Mouse (Mus musculus) brain, embryonic 18.5 days (tissue): ENCODE data around the gene Axin1.
A peak's percentile ranks its signal among the peaks of the same experiment; 100 is the strongest.
"Not testable (repeated sequence)": the region's sequence is repeated elsewhere in the genome, so short reads cannot be mapped to it uniquely, and the experiment has no call there.

Experiments used
- DNase-seq: peaks from one replicate; pipeline ENCODE4 v3.0.0-alpha.2; 2012; ENCODE audit warnings: low read depth, low spot score

Gene Axin1

GRCm38 (mm10) chr17:26138239-26138836, at the start of gene Axin1:
Axin1 (plus strand) TSS chr17:26138688.
- peak; percentile 90 for DNase-seq

DNA sequence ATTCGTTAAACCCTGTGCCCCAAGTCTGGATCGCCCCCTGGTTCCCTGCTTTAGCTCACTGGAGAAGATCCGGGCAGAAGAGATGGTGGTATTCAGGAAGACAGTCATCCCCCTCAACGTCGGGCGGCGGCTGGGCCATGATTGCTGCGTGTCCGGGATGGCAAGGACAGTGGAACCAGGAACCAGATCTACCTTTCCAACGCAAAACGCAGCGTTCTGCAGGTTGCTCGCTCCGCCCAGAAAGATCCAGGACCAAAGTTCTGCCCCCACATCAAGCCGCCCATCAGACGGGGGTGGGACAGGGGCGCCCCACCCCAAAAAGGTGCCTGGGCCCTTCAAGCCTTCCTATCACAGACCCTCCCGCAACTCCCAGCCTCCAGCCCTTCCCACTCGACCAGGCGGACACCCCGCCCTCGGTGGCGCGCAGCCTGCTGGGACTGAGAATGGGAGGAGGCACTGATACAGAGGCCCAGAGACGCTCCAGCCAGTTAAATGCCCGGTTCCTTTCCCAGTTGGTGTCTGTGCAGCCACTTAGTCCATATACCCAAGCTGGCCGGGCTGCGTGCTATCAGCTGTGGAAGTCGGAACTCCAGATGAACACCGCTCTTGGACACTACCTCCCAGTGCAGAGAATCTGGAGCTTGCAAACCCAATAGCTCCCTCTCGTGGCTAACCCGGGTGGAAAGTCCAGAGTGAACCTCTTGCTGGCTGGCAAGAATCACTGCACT, 48.4 kb upstream of the Axin1 start, which contains the start of gene Decr2:
Gene Decr2 (minus strand): TSS at position 433 of the 728 bp plus-strand sequence.
- DNase-seq: peak; percentile 84

GRCm38 (mm10) chr17:26094531-26095110, 43.9 kb upstream of the Axin1 start:
- no peak for DNase-seq

- DNase-seq: no peak
Measured at GRCm38 (mm10) chr17:26095121-26095740, 43.3 kb upstream of the Axin1 start, which contains the start of gene Nme4. Nme4 (minus strand) TSS chr17:26095602.

DNA sequence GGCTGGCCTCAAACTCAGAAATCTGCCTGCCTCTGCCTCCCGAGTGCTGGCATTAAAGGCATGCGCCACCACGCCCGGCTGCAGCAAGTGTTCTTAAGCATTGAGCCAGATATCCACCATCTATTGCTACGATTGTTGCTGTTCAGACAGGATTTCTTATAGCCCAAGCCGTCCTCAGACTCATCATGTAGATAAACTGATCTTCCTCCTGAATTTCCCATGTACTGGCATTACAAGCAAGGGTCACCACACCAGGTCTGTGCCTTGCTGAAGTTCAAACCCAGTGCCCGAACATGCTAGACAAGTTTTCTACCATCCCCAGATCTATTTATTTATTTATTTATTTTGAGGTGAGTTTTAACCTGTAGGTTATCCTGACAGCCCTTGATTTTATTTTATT, 40.0 kb upstream of the Axin1 start:
- DNase-seq: no peak

DNA sequence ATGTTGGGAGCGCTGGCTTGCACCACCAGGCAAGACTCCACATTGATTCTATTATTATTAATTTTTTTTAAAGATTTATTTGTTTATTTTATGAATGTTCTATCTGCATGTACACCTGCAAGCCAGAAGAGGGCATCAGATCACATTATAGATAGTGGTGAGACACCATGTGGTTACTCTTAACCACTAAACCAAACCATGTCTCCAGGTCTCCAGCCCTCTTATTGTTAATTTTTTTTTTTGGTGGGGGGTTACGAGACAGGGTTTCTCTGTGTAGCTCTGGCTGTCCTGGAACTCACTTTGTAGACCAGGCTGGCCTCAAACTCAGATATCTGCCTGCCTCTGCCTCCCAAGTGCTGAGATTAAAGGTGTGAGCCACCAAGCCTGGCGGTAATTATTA, 39.2 kb upstream of the Axin1 start:
- not testable (repeated sequence) for DNase-seq

DNA sequence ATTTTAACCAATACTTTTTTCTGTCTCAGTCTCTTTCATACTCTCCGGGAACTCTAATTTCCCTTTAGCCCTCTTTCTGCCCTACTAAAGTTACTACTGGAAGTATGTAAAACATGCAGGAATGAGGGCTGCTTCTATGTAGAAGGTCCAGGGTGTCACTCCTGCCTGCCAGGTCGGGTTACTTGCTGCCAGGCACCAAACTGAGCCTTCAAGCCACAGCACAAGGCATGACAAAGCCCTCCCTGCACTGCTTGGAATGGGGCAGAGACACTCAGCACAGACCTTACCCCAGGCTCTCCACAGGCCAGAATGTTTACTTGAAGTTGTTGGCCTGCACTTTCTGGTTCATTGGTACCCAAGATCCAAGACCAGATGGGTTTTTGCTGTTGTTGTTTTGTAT, 38.3 kb upstream of the Axin1 start:
- DNase-seq: no peak

DNA sequence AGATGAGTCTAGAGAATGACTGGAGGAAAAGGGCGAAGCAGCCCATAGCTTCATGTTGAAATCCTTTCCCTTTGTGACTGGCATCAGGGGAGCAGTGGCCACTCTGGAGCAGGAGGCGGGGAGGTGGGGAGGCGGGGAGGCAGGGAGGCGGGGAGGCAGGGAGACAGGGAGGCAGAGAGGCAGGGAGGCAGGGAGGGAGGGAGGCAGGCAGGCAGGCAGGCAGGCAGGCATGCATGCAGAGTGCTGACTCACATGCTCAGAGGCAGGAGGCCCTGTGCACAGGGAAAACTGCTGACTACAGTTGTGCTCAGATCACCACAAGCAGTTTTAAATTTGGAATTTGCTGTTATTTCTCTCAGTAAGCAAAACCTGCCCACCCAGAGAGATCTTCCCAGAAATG, 37.0 kb upstream of the Axin1 start:
- DNase-seq: no peak

- no peak for DNase-seq
Measured at GRCm38 (mm10) chr17:26105619-26106018, 32.9 kb upstream of the Axin1 start.

DNA sequence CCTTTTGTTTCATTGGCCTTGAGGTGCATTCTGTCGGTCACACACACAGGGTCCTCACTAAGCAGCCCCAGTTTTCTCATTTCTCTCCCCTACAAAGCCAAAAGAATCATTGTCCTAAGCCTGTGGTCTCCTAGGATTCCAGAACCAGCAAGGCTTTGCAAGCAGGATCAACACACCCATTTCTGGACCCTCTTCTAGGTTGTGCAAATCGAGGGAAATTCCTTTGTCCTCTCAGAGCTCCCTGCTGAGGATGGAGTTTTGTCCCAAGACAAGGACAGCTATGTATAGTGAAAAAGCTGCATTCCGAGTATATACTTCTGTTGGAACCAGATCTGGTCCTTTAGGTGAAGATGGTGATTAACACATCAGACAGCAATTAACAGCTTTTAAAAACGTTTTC, 28.3 kb upstream of the Axin1 start:
- no peak for DNase-seq

GRCm38 (mm10) chr17:26111024-26111423, 27.5 kb upstream of the Axin1 start:
- no peak for DNase-seq

DNA sequence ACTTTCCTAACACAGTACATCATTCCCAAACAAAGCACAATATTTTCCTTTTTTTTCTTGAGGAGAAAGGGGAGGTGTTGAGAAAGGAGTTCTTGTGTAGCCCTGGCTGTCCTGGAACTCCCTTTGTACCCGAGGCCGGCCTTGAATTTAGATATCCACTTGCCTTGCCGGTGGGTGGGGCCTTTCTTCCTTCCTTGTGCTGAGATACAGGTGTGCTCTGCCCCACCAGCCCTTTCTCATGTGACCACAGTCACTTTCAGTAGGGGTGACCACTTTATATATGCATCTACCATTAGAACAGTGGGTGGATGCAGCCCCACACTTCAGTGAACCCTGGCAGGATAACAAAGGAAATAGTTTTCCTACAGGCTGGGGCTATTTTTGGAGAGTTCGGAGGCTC, 26.8 kb upstream of the Axin1 start:
- no peak for DNase-seq

- DNase-seq: no peak
Measured at GRCm38 (mm10) chr17:26112751-26113150, 25.7 kb upstream of the Axin1 start.

DNA sequence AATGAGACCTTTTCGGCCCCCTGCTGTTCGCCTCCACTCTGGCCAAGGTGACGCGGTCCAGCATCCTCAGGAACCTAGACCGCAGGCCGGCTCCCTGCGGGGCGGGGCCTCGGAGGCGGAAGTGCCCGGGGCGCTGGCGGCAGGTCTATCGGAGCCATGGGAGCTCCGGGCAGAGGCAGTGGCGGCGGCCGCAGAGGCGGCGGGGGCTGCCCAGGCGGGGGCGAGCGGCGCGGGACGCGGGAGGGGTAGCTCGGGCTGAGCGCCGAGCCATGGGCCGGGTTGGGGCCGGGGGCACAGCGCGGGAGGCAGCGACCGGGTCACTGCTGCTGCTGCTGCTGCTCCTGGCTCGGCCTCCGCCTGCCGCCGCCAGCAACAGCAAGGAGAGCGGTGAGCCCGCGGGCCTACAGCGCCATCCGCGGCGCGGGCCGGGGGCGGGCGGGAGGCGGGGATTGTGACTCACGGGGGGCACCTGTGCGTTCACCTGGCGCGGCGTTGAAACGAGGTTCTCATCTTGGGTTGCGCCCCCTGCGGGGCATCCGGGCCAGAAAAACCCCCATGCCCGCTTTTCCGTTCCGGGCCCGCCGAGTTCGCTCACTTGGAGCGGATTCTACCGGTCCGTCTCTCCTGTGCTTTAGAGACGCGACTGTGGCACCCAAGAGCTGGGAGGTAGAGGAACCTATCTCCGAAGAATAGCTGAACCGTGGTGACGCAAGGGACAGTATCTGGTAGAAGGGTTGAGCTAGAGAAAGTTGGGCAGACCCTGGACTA, 25.1 kb upstream of the Axin1 start, which contains the start of gene Tmem8:
Gene Tmem8 (plus strand): TSS at position 119 of the 768 bp plus-strand sequence.
- DNase-seq: no peak

DNA sequence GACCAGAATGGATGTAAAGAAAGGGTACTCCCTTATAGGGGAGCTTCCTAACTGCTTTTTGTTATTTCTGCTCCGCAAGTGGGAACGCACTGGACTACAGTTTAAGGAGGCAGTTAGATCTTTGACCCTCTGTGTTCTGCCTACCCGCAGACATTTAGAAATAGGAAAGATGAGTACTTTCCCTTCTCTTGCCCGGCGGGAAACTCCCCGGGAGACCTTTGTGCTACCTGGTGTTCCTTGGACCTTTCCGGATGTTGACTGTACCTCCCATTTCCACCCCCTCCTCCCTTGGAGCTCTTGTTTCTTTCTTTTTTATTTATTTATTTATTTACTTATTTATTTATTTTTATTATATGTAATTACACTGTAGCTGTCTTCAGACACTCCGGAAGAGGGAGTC, 24.4 kb upstream of the Axin1 start:
- DNase-seq: no peak

GRCm38 (mm10) chr17:26114461-26114860, 24.0 kb upstream of the Axin1 start:
- not testable (repeated sequence) for DNase-seq

DNA sequence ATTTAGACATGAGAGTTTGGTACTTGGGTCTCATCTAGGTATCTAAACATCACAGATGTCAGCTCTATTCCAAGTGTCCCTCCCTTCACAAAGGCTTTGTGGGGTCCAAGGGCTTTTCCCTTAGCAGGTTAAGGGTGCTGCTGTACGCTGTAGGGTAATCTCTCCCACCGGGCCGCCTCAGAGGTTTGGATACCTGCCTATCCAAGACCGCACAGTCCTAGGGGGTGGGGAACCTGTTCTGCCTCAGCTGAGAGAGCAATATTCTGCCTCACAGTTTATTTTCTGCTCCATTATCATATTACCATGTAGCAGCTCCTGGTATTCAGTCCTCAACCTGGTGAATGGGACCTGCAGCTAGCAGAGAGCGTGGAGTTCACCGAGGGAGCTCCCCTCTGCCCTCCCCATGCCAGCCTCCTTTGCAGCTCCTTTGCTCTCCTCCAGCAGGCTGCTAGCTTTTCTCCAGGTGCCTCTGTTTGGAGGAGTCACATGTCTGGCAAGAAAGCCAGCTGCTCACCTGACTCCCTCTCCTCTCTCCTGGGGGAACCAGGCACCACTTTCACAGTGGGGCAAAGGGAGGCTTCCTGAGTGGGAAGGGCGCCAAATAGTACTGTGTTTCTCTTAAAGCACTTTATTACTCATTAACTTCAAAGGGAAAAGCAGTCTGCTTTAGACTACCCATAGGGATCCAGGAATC, 23.1 kb upstream of the Axin1 start:
- DNase-seq: no peak

DNA sequence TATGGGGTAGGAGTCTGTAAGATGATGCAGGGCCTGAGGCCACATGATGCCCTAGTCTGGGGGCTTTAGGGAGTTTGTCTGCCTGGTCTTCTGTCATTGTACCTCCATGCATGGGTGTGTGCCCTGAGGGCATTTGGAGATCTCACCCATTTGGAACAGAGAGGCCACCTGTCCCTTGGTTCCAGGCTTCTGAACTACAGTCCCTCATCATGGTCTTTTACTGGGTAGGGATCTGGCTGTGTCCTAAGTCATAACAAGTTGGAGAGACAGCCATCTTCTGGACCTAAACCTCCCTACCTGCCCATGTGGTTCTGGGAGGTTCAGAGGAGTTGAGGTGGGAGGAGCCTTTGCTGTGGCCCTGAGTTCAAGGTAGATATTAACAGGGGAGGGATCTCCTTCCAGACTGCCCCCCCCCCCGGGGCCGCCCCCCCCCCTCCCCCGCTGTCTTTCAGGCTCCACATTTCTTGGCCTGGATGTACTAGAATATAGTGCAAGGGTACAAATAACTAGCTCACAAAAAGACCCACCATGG, 22.5 kb upstream of the Axin1 start:
- DNase-seq: no peak

- DNase-seq: no peak
Measured at GRCm38 (mm10) chr17:26116503-26117258, 21.8 kb upstream of the Axin1 start.
